Mouse (Mus musculus): ENCODE data around the gene Cflar. TPM values are rescaled to one million over a fixed set of nuclear protein-coding genes. Genes with fewer than 3 reads are reported as not detected.
"Not testable (repeated sequence)": the region's sequence is repeated elsewhere in the genome, so short reads cannot be mapped to it uniquely, and the experiment has no call there.

Gene Cflar
- 15.3 and 17.4 TPM in 2 replicates for total RNA-seq (2014; rRNA removed)
- 15.8 and 16.7 TPM in 2 replicates for polyA plus RNA-seq (2015; fragmentation: Nextera tagmentation; extraction: Ambion mirVana)

- Histone ChIP-seq H3K36me3 (ENCODE audit: insufficient read depth, low read length) (no peaks in the 10 kb centered on the region), H3K9ac (replicated peaks; ENCODE audit: low read length, poor library complexity, severe bottlenecking) (peak within 1 kb of the TSS; percentile 68), H3K27ac (ENCODE audit: low read depth, low read length) (peak within 1 kb of the TSS; percentile 74), H3K27me3 (ENCODE audit: insufficient read depth, low read length) (no peaks in the 10 kb centered on the region), H3K4me1 (ENCODE audit: insufficient read depth, low read length) (peaks cover 4% of the 10 kb centered on the region; the same call in 1 of the 2 replicates), H3K4me2 (ENCODE audit: low read depth, low read length, poor library complexity, severe bottlenecking) (peak within 1 kb of the TSS; percentile 81), H3K4me3 (ENCODE audit: low read depth, low read length) (peak within 1 kb of the TSS; percentile 61), H3K9me3 (ENCODE audit: low read length) (no peaks in the 10 kb centered on the region)
- no peak for TF ChIP-seq CTCF (IDR thresholded peaks at IDR 0.05)
- DNase-seq (ENCODE audit: low spot score) = peak; percentile 68
- under 1% methylated on average over 44 of the region's 45 CpGs for WGBS
- ATAC-seq (ENCODE audit: low FRiP score) = peak; percentile 60
Observed at GRCm38 (mm10) chr1:58711365-58712016, at the start of gene Cflar. Gene Cflar (plus strand): TSS chr1:58711508.

GRCm38 (mm10) chr1:58662671-58663070 lies 48.6 kb upstream of the Cflar start:
- not testable (repeated sequence) for H3K4me3 ChIP-seq (ENCODE audit: low read depth, low read length); H3K4me2 ChIP-seq (ENCODE audit: low read depth, low read length, poor library complexity, severe bottlenecking); DNase-seq (ENCODE audit: low spot score); H3K27me3 ChIP-seq (ENCODE audit: insufficient read depth, low read length); H3K9ac ChIP-seq (replicated peaks; ENCODE audit: low read length, poor library complexity, severe bottlenecking); H3K9me3 ChIP-seq (ENCODE audit: low read length); H3K27ac ChIP-seq (ENCODE audit: low read depth, low read length); H3K36me3 ChIP-seq (ENCODE audit: insufficient read depth, low read length); H3K4me1 ChIP-seq (ENCODE audit: insufficient read depth, low read length); ATAC-seq (ENCODE audit: low FRiP score)
- WGBS = 93% methylated on average over 5 of the region's 5 CpGs

GRCm38 (mm10) chr1:58663365-58663764 lies 47.9 kb upstream of the Cflar start:
- not testable (repeated sequence) for DNase-seq (ENCODE audit: low spot score); H3K9me3 ChIP-seq (ENCODE audit: low read length); ATAC-seq (ENCODE audit: low FRiP score); H3K4me2 ChIP-seq (ENCODE audit: low read depth, low read length, poor library complexity, severe bottlenecking); H3K27ac ChIP-seq (ENCODE audit: low read depth, low read length); H3K4me3 ChIP-seq (ENCODE audit: low read depth, low read length); H3K27me3 ChIP-seq (ENCODE audit: insufficient read depth, low read length); H3K4me1 ChIP-seq (ENCODE audit: insufficient read depth, low read length); H3K9ac ChIP-seq (replicated peaks; ENCODE audit: low read length, poor library complexity, severe bottlenecking); H3K36me3 ChIP-seq (ENCODE audit: insufficient read depth, low read length)
- WGBS = 93% methylated on average over 3 of the region's 3 CpGs

- H3K36me3 ChIP-seq (ENCODE audit: insufficient read depth, low read length) = no peaks in the 10 kb centered on the region
- no peaks in the 10 kb centered on the region for H3K27me3 ChIP-seq (ENCODE audit: insufficient read depth, low read length)
- 86% methylated on average over 5 of the region's 5 CpGs for WGBS
- no peak for TF ChIP-seq CTCF (IDR thresholded peaks at IDR 0.05)
- DNase-seq (ENCODE audit: low spot score) (no peak), ATAC-seq (ENCODE audit: low FRiP score) (no peak)
- H3K4me2 ChIP-seq (ENCODE audit: low read depth, low read length, poor library complexity, severe bottlenecking) = no peak overlapping the region
- H3K9ac ChIP-seq (replicated peaks; ENCODE audit: low read length, poor library complexity, severe bottlenecking) = no peak overlapping the region
- no peaks in the 10 kb centered on the region for H3K9me3 ChIP-seq (ENCODE audit: low read length)
- no peak overlapping the region for H3K27ac ChIP-seq (ENCODE audit: low read depth, low read length)
- no peak overlapping the region for H3K4me3 ChIP-seq (ENCODE audit: low read depth, low read length)
- no peaks in the 10 kb centered on the region for H3K4me1 ChIP-seq (ENCODE audit: insufficient read depth, low read length)
Observed at GRCm38 (mm10) chr1:58668191-58668590, 43.1 kb upstream of the Cflar start.

GRCm38 (mm10) chr1:58669635-58670034 lies 41.7 kb upstream of the Cflar start:
- not testable (repeated sequence) for H3K9ac ChIP-seq (replicated peaks; ENCODE audit: low read length, poor library complexity, severe bottlenecking); H3K4me3 ChIP-seq (ENCODE audit: low read depth, low read length); H3K9me3 ChIP-seq (ENCODE audit: low read length); H3K36me3 ChIP-seq (ENCODE audit: insufficient read depth, low read length); H3K4me1 ChIP-seq (ENCODE audit: insufficient read depth, low read length); H3K27me3 ChIP-seq (ENCODE audit: insufficient read depth, low read length); H3K27ac ChIP-seq (ENCODE audit: low read depth, low read length); ATAC-seq (ENCODE audit: low FRiP score); DNase-seq (ENCODE audit: low spot score); H3K4me2 ChIP-seq (ENCODE audit: low read depth, low read length, poor library complexity, severe bottlenecking)
- 83% methylated on average over 3 of the region's 3 CpGs for WGBS

GRCm38 (mm10) chr1:58672116-58672515 lies 39.2 kb upstream of the Cflar start:
- Histone ChIP-seq H3K4me2 (ENCODE audit: low read depth, low read length, poor library complexity, severe bottlenecking) (no peak overlapping the region), H3K9me3 (ENCODE audit: low read length) (no peaks in the 10 kb centered on the region), H3K4me3 (ENCODE audit: low read depth, low read length) (no peak overlapping the region), H3K4me1 (ENCODE audit: insufficient read depth, low read length) (no peaks in the 10 kb centered on the region), H3K27me3 (ENCODE audit: insufficient read depth, low read length) (no peaks in the 10 kb centered on the region), H3K36me3 (ENCODE audit: insufficient read depth, low read length) (no peaks in the 10 kb centered on the region), H3K9ac (replicated peaks; ENCODE audit: low read length, poor library complexity, severe bottlenecking) (no peak overlapping the region), H3K27ac (ENCODE audit: low read depth, low read length) (no peak overlapping the region)
- TF ChIP-seq CTCF (IDR thresholded peaks at IDR 0.05) = no peak
- 85% methylated on average over 2 of the region's 2 CpGs for WGBS
- no peak for DNase-seq (ENCODE audit: low spot score)
- ATAC-seq (ENCODE audit: low FRiP score) = no peak

All from midbrain, postnatal 0 days (tissue).